Mouse (Mus musculus) intestine, embryonic 16.5 days (tissue): ENCODE data around the gene Plxna4. TPM values are rescaled to one million over a fixed set of nuclear protein-coding genes. Genes with fewer than 3 reads are reported as not detected.
"Not testable (repeated sequence)": the region's sequence is repeated elsewhere in the genome, so short reads cannot be mapped to it uniquely, and the experiment has no call there.

Experiments used
- ATAC-seq: fragments of 200-750 bp; cut with Nextera tagmentation; 2 replicates; pipeline ENCODE4 v1.8.0; 2017; ENCODE audit warnings: moderate TSS enrichment, moderate library complexity
- H3K27ac ChIP-seq: fragments of 300-500 bp; sonication (generic); 2 replicates; pipeline ENCODE4 v1.5.1; 2014; ENCODE audit warnings: mild to moderate bottlenecking, low read length
- H3K27me3 ChIP-seq: fragments of 300-500 bp; sonication (generic); replicated peaks from 2 replicates; pipeline ENCODE4 v1.6.1; 2014; ENCODE audit warnings: low read length, control low read depth, mixed read lengths; ENCODE audit not compliant: control insufficient read depth, insufficient read depth
- H3K36me3 ChIP-seq: fragments of 300-500 bp; sonication (generic); 2 replicates; pipeline ENCODE4 v1.6.1; 2014; ENCODE audit warnings: low read length, control low read depth; ENCODE audit not compliant: control insufficient read depth, insufficient read depth
- H3K4me1 ChIP-seq: fragments of 300-500 bp; sonication (generic); 2 replicates; pipeline ENCODE4 v1.6.1; 2014; ENCODE audit warnings: low read length, control low read depth, mixed read lengths; ENCODE audit not compliant: control insufficient read depth, insufficient read depth
- H3K4me2 ChIP-seq: fragments of 300-500 bp; sonication (generic); 2 replicates; pipeline ENCODE4 v1.6.1; 2014; ENCODE audit warnings: low read depth, low read length, control low read depth
- H3K4me3 ChIP-seq: fragments of 300-500 bp; sonication (generic); 2 replicates; pipeline ENCODE4 v1.5.1; 2014; ENCODE audit warnings: mild to moderate bottlenecking, low read length
- H3K9ac ChIP-seq: fragments of 300-500 bp; sonication (generic); 2 replicates; pipeline ENCODE4 v1.6.1; 2014; ENCODE audit warnings: low read depth, low read length
- H3K9me3 ChIP-seq: fragments of 300-500 bp; sonication (generic); 2 replicates; pipeline ENCODE4 v1.6.1; 2016; ENCODE audit warnings: low read length, control low read depth; ENCODE audit not compliant: control insufficient read depth
- WGBS: fragments of 180-500 bp; shearing (Covaris S2); extraction: QIAGEN DNeasy Blood & Tissue Kit; methylation state at CpG from one replicate; pipeline ENCODE4 v1.1.7; 2014; 5-methylcytosine and 5-hydroxymethylcytosine counted together
- polyA plus RNA-seq: library from polyadenylated mRNA; unstranded; fragments of >200 nt; fragmentation: Nextera tagmentation; extraction: Ambion mirVana; gene quantifications from 2 replicates; pipeline ENCODE4 v1.2.1, GENCODE M21; 2015

Plxna4 gene
- polyA plus RNA-seq, 1 experiment from 2014 or later = 1.3 TPM

GRCm38 (mm10) chr6:32518617-32519016 lies 69.4 kb downstream of the Plxna4 start:
- Histone ChIP-seq H3K4me2 (no peak overlapping the region), H3K9me3 (no peaks in the 10 kb centered on the region), H3K27me3 (no peaks in the 10 kb centered on the region), H3K9ac (no peak overlapping the region), H3K36me3 (no peaks in the 10 kb centered on the region), H3K4me1 (no peaks in the 10 kb centered on the region), H3K27ac (no peak overlapping the region), H3K4me3 (no peak overlapping the region)
- ATAC-seq = no peak
- WGBS = 94% methylated on average over 3 of the region's 3 CpGs

- Histone ChIP-seq H3K27me3 (no peaks in the 10 kb centered on the region), H3K27ac (no peak overlapping the region), H3K9me3 (no peaks in the 10 kb centered on the region), H3K4me3 (no peak overlapping the region), H3K4me1 (no peaks in the 10 kb centered on the region), H3K4me2 (no peak overlapping the region), H3K36me3 (no peaks in the 10 kb centered on the region), H3K9ac (no peak overlapping the region)
- no peak for ATAC-seq
- 76% methylated on average over 6 of the region's 6 CpGs for WGBS
Observed at GRCm38 (mm10) chr6:32514096-32514495, 73.9 kb downstream of the Plxna4 start.

- Histone ChIP-seq H3K36me3 (no peaks in the 10 kb centered on the region), H3K27me3 (no peaks in the 10 kb centered on the region), H3K4me1 (no peaks in the 10 kb centered on the region), H3K9ac (no peak overlapping the region), H3K4me3 (no peak overlapping the region), H3K27ac (no peak overlapping the region), H3K4me2 (no peak overlapping the region), H3K9me3 (no peaks in the 10 kb centered on the region)
- ATAC-seq = no peak
- 29% methylated on average over 1 of the region's 1 CpGs for WGBS
Observed at GRCm38 (mm10) chr6:32512010-32512409, 76.0 kb downstream of the Plxna4 start.

- no peaks in the 10 kb centered on the region for H3K36me3 ChIP-seq
- H3K4me3 ChIP-seq = no peak overlapping the region
- no peak overlapping the region for H3K9ac ChIP-seq
- no peaks in the 10 kb centered on the region for H3K4me1 ChIP-seq
- H3K9me3 ChIP-seq = no peaks in the 10 kb centered on the region
- no peak overlapping the region for H3K4me2 ChIP-seq
- ATAC-seq = peak; percentile 21; the same call in 1 of the 2 replicates
- no peaks in the 10 kb centered on the region for H3K27me3 ChIP-seq
- WGBS = 73% methylated on average over 7 of the region's 7 CpGs
- H3K27ac ChIP-seq = 0 out of 2 replicates have a peak overlapping the region, but pooled peaks have one; percentile 12
Observed at GRCm38 (mm10) chr6:32510924-32511323, 77.1 kb downstream of the Plxna4 start.

DNA sequence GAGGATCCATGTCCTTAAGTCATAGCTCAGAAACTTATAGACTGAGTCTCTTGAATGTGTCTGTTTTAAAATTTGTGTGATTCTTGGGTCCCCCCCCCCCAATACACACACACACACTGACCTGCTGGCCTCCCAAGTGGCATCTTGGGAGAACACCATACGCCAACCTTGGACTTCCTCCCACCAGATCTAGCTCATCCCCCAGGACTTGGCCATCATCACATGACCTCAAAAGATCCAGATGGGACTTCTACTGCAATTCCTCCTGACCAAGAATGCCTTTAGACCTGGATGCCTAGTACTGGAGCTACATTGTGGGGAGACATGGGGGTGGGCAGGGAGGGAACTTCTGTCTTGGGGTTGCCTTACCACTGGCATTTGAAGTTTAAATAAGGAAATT lies 77.5 kb downstream of the Plxna4 start:
- Histone ChIP-seq H3K4me3 (no peak overlapping the region), H3K9ac (no peak overlapping the region), H3K27me3 (no peaks in the 10 kb centered on the region), H3K4me2 (no peak overlapping the region), H3K4me1 (no peaks in the 10 kb centered on the region), H3K27ac (no peak overlapping the region), H3K9me3 (no peaks in the 10 kb centered on the region), H3K36me3 (no peaks in the 10 kb centered on the region)
- ATAC-seq = no peak
- 94% methylated on average over 1 of the region's 1 CpGs for WGBS

- Histone ChIP-seq H3K36me3 (no peaks in the 10 kb centered on the region), H3K4me2 (no peak overlapping the region), H3K27me3 (no peaks in the 10 kb centered on the region), H3K4me1 (no peaks in the 10 kb centered on the region), H3K9me3 (no peaks in the 10 kb centered on the region), H3K4me3 (no peak overlapping the region), H3K27ac (no peak overlapping the region), H3K9ac (no peak overlapping the region)
- 62% methylated on average over 9 of the region's 9 CpGs for WGBS
- ATAC-seq = peak; percentile 28; the same call in 1 of the 2 replicates
Observed at GRCm38 (mm10) chr6:32509046-32509445, 78.9 kb downstream of the Plxna4 start.

DNA sequence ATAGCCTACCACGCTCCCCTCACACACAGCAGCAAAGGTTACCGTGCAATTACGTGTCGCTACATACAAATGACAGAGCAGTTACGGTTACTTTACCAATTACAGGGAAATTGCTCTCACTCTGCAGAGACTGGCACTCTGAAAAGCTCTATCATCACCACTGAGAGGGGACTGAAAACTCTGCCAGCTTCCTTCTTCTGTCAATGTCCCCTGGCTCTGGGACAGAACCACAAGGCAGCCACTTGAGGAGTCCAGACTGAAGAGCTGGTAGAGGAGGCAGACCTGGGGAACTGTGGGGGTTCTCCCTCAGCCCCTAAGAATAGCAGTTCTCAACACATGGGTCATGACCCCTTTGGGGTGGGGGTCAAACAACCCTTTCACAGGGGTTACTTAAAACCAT lies 83.0 kb downstream of the Plxna4 start:
- Histone ChIP-seq H3K4me3 (no peak overlapping the region), H3K4me1 (no peaks in the 10 kb centered on the region), H3K27ac (no peak overlapping the region), H3K27me3 (no peaks in the 10 kb centered on the region), H3K36me3 (no peaks in the 10 kb centered on the region), H3K9me3 (no peaks in the 10 kb centered on the region), H3K9ac (no peak overlapping the region), H3K4me2 (no peak overlapping the region)
- no peak for ATAC-seq
- 83% methylated on average over 5 of the region's 5 CpGs for WGBS

DNA sequence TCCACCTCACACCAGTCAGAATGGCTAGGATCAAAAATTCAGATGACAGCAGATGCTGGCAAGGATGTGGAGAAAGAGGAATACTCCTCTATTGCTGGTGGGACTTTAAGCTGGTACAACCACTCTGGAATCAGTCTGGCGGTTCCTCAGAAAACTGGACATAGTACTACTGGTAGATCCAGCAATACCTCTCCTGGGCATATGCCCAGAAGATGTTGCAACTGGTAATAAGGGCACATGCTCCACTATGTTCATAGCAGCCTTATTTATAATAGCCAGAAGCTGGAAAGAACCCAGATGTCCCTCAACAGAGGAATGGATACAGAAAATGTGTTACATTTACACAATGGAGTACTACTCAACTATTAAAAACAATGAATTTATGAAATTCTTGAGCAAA lies 86.8 kb downstream of the Plxna4 start:
- WGBS = 90% methylated on average over 1 of the region's 1 CpGs
- H3K4me2 ChIP-seq, H3K27me3 ChIP-seq, H3K27ac ChIP-seq, ATAC-seq, H3K4me1 ChIP-seq, H3K4me3 ChIP-seq, H3K36me3 ChIP-seq, H3K9me3 ChIP-seq, H3K9ac ChIP-seq: not testable (repeated sequence)

- H3K27me3 ChIP-seq = no peaks in the 10 kb centered on the region
- WGBS = 83% methylated on average over 5 of the region's 5 CpGs
- H3K4me2 ChIP-seq = no peak overlapping the region
- no peaks in the 10 kb centered on the region for H3K36me3 ChIP-seq
- H3K4me1 ChIP-seq = no peaks in the 10 kb centered on the region
- H3K27ac ChIP-seq = no peak overlapping the region
- no peak overlapping the region for H3K9ac ChIP-seq
- ATAC-seq = no peak
- no peaks in the 10 kb centered on the region for H3K9me3 ChIP-seq
- H3K4me3 ChIP-seq = no peak overlapping the region
Observed at GRCm38 (mm10) chr6:32498106-32498505, 89.9 kb downstream of the Plxna4 start.

DNA sequence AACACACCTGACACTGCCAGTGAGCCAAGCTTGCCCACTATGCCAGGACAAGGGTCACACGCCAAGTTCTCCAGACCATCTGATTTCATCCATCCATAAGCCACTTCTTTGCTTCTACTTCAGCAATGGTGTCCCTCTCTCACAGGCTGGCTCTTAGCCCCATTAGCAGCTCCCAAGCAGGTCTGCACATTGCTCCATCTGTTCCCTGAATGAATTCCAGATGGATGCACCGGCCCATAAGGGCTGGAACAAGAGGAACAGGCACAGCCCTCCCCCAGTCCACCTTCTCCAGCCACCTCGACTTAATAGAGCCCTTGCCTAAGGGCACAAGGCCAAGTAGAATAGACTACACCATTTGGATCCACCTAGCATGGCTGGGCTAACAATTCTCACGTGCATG lies 91.9 kb downstream of the Plxna4 start:
- no peaks in the 10 kb centered on the region for H3K36me3 ChIP-seq
- WGBS = 82% methylated on average over 4 of the region's 4 CpGs
- H3K9me3 ChIP-seq = no peaks in the 10 kb centered on the region
- H3K27me3 ChIP-seq = no peaks in the 10 kb centered on the region
- no peak overlapping the region for H3K9ac ChIP-seq
- H3K4me1 ChIP-seq = no peaks in the 10 kb centered on the region
- H3K4me2 ChIP-seq = no peak overlapping the region
- ATAC-seq = no peak
- H3K4me3 ChIP-seq = no peak overlapping the region
- no peak overlapping the region for H3K27ac ChIP-seq
